Mouse (Mus musculus) erythroblast, embryonic 14.5 days (primary cell): ENCODE data around the gene Coq5.
A peak's percentile ranks its signal among the peaks of the same experiment; 100 is the strongest.

ENCODE experiments used
- GATA1 ChIP-seq: IDR thresholded peaks from 2 replicates; pipeline ENCODE4 v1.6.1; 2012; ENCODE audit warnings: low read length, inconsistent platforms, mixed read lengths
- TAL1 ChIP-seq: IDR thresholded peaks from 3 replicates; pipeline ENCODE4 v1.6.1; 2012; ENCODE audit warnings: low read length, inconsistent platforms, mixed read lengths

- peak; percentile 42 for TF ChIP-seq GATA1
- TF ChIP-seq TAL1 = no peak
These were observed 33.6 kb downstream of the Coq5 start for GRCm38 (mm10) chr5:115312816-115313667.
